Mouse (Mus musculus) lung, postnatal 0 days (tissue): ENCODE results near the gene 4921507P07Rik.

ENCODE experiments used
- CTCF ChIP-seq: IDR thresholded peaks from 2 replicates; pipeline ENCODE4 v1.5.1; 2016; ENCODE audit warnings: antibody characterized with exemption, mild to moderate bottlenecking
- EP300 ChIP-seq: IDR thresholded peaks from 2 replicates; pipeline ENCODE4 v1.6.1; 2016; ENCODE audit warnings: antibody characterized with exemption, mild to moderate bottlenecking, control low read depth

- no peak for TF ChIP-seq CTCF
- no peak for TF ChIP-seq EP300
These were observed 48.3 kb upstream of the 4921507P07Rik start for GRCm38 (mm10) chr6:50644701-50645100.
